Mouse (Mus musculus) lung, postnatal 4 days (tissue): ENCODE measurements at regions not wholly inside any gene's neighbourhood (a gene's known extent, or its start where the extent isn't known, plus 50 kb on each side); places are given as distances from the start of the nearest gene placed in this dataset.
A peak's percentile ranks its signal among the peaks of the same experiment; 100 is the strongest.
"Not testable (repeated sequence)": the region's sequence is repeated elsewhere in the genome, so short reads cannot be mapped to it uniquely, and the experiment has no call there.

ENCODE experiments used
- DNase-seq, 2 experiments: peaks; one replicate each; pipeline ENCODE4 v3.0.0; 2021

DNA sequence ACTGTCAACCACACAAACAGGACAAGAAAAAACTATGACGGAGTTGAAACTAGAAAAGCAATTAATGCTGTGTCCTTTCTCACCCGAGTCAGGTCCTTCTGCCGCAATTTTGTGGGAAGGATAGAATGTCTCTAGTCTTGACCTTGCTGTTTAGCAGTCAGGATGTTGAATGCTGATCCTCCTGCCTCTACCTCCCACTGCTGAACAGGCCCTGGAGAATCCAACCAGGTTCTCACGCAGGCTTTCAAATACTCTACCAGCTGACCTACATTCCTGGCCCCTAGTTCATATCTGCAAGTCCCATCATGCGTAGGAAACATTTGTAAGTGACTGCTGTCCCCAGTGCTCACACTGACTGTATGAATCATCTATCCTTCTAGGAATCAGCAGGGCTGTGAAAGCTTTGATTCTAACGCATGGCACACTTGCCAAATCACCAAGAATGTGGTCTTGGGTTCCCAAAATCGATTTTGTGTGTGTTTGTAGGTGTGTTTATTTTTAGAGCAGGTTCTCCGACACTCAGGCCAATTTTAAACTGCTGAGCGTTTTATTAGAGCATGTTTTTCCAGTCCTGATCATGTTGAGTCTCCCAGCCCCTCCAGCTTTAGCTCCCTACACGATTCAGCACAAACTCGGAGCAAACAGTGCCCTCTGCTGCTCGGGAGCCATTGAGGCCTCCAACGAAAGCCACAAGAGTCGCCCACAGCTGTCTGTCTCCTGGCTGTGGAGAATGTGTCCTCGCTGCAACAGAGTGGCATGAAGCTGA, 545.4 kb downstream of the Zfp704 start:
- DNase-seq = peak; percentile 47 to 66

DNA sequence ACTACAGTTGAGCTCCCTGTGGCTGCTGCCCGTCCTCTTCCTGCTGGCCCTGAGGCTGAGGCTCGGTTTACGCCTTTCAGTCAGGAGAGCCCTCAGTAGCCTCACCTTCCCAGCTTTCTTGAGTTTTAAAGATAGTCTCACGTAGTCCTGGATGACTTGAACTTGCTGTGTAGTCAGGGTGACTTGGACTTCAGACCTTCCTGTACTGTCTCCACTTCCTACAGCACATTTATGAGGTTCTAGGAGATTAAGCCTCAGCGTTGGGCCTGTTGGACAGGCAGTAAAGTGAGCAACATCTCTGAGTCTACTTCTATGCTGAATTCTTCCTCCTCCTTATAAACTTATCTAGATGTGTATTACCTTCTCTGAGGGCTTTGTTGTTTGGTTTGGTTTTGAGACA, 546.2 kb downstream of the Zfp704 start:
- no peak for DNase-seq

DNA sequence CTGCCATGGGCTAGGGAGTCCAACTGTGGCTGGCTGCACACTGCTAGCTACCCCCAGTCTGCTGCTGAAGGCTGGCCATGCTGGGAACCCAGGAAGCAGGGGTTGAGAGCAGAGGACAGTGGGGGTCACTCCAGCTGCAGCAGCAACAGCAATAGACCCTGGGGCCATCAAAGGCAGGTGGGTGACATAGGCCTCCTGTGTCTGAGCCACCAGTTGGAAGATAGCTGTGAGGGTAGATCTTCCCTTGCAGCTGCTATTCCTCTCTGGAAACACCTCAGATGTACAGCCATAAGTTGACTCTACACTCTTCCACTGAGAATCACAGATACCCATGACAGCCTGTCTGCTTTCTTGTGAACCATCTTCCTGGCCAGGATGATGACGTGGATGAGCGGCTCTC, 548.5 kb downstream of the Zfp704 start:
- DNase-seq = no peak

DNA sequence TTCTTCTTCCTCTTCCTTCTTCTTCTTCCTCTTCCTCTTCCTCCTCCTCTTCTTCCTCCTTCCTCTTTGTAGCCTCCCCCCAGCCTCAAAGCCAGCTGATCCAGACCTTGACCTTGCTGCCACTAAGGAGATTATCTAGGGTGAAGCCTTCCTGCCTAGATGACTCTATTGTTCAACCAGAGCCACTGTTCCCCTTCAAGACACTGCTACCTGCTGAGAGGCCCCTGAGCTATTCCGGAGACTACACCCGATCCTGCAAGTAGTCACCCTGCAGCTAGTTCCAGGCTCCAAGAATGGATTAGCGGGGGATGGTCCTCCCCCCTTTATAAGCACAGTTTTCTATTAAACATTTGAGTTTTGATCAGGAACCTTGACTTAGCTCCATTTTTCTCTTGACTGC, 552.2 kb downstream of the Zfp704 start:
- not testable (repeated sequence) for DNase-seq

DNA sequence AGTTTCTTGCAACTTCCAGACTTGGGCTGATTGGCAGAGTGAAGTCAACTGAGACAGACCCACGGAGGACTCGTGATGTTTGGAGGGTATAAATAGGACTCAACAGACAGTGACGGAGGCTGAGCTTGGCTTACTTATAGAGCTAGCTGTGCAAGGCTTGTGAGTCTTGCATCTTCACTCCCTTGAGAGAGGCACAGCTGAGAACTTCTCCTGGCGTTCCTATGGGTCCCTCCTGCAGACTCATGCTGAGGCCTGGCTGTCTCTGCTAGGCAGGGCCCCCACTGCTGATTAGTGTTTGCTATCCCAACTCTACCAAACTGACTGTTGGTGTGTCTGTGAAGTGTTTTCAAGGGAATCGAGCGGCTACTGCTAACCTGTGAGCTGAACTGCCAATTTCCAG, 553.0 kb downstream of the Zfp704 start:
- no peak for DNase-seq

DNA sequence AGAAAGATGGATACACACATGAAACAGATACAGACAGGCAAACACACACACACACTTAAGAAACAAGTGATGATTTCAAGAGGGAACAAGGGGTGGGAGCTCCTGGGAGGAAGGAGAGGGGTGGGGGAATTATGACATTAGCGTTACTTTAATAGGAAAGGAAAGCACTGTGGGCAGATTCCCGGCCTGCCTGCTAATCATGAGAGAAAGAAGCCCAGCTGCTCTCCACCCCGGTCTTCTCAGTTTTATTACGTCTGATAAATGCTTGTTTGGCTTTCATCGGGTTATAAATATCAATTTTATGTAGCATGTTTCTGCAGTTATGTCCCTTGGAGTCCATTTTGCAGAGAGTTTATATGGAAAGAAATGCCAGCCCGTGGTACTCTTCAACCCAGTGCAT, 554.1 kb downstream of the Zfp704 start:
- DNase-seq = no peak
